Mouse (Mus musculus) cerebellum, adult 9-11 months (tissue): ENCODE measurements at regions not wholly inside any gene's neighbourhood (a gene's known extent, or its start where the extent isn't known, plus 50 kb on each side); places are given as distances from the start of the nearest gene placed in this dataset.

Source experiments
- DNase-seq: peaks from one replicate; pipeline ENCODE4 v3.0.0; 2022

DNA sequence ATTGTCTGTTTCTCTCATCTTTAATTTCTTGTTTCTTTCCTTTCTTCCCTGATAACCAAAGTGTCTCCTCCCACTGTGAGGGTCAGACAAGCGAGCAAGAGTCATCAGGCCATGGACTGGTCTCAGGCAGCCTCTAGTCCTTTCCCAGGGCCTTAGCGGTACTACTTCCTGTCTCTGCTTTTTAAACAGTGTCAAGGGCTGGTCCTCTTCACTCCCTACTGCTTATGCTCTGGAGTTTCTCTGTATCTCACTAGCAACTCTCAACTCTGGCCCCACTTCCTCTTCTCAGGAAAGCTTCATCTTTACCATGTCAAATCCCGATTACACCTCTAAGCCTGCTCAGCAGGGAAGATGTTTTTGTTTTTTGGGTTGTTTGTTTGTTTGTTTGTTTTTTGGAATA, 124.1 kb downstream of the Pten start:
- no peak for DNase-seq

DNA sequence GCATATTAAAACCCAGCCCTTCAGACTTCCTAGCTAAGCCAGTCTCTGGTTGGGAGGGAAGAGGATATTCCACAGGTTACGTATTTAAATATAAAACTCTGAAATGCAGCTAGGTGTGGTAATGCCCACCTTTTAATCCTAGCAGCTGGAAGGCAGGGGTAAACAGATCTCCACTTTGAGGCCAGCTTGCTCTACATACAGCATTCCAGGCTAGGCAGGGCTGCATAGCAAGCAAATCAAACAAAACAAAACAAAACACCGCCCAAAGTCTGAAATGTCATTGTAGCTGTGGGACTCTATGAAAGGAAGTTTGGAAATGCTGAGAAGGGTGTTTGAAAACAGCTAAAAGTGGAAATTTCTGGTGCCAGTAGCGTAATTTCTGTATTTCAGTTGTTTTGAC, 127.0 kb downstream of the Pten start:
- DNase-seq, result no peak

GRCm38 (mm10) chr19:32885481-32886131, 128.3 kb downstream of the Pten start:
- DNase-seq, result no peak

DNA sequence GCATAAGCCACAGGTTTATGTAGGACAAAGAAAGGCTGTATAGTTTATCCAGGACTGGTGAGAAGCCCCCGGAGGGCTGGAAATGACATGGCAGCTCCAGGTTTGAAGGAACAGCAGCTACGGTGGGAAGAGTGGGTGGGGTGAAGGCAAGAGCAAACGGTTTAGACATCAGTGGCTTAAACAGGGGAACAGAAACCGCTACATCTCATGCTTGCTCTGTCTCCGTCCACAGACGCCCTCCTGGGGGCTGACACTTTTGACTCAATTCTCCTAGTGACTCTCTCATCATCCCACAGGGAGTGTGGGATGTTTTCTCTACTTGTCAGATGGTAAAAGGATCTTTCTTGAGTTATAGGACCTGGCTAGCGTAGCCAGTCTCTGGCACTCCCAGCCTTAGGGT, 129.9 kb downstream of the Pten start:
- no peak for DNase-seq

DNA sequence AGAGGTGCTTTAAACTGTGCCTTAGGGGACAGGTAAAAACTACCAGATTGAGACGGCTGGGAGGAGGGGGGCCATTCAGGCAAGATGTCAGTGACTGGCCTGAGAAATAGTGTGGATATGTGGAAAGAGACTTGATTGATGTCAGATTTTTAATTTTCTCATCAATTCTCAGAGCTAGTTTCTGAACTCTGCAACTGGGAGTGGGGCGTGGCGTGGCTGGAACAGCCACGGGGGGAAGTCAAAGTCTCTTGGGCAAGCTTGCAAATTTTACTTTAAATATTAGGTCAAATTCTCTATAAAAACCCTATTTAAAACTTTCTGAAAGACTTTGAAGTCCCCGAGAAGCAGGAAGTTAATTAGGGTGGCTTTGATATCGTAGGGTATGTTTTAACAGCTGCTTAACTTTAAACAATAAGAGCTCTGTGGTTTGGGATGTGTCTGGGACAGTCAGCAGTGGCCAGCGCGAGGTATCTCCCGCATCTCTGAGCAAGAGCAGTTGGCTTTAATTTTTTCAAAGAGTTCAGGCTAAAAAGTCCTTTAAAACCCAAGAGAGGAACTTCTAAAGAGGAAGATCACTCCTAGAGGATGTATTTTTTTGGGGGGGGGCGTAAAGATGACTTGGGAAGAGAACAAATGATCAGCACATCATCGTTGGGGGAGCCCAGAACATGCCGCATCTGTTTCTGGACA, 131.5 kb downstream of the Pten start:
- DNase-seq, result no peak

- no peak for DNase-seq
Measured at GRCm38 (mm10) chr19:32890801-32891200, 133.5 kb downstream of the Pten start.

DNA sequence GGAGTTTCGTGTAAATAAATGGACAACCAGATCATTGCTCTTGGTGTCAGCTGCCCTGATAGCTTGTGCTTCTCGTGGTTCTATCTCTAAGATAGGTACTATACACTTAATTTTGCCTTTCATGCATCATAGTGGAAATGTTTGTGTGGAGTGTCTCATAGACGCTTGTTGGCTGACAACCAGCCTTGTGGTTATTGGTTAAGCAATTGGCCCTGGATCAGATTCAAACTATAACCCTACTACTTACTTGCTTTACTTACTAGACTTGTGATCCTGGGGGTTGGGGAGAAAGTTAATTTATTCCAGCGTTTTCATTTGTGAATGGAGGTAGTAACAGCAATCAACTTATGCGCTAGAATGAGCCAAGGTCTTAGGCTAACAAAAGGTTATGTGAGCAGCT, 135.2 kb downstream of the Pten start:
- no peak for DNase-seq

GRCm38 (mm10) chr19:32903454-32904108, 146.3 kb downstream of the Pten start:
- no peak for DNase-seq

DNA sequence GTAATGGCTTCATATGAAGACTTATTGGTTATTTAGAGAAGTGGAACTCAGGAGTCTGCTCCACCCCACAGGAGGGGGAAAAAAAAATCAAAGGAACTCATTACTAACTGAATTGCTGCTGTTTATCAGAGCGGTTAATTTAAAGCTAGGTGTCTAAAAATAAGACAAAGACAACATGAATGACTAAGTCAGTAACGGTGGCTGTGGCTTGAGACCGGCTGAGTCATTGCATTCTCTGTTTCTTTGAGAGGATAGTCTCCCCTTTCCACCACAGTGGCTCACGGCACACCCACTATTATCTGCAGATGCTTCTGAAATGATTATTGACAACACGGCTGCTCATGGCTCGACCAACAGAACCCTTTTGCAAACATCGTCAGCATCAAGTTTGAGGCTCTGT, 147.2 kb downstream of the Pten start:
- no peak for DNase-seq

- DNase-seq, result no peak
Measured at GRCm38 (mm10) chr19:32905901-32906431, 148.7 kb downstream of the Pten start.

- DNase-seq, result no peak
Measured at GRCm38 (mm10) chr19:32906820-32907219, 149.5 kb downstream of the Pten start.

- DNase-seq, result no peak
Measured at GRCm38 (mm10) chr19:32910050-32910462, 152.8 kb downstream of the Pten start.

DNA sequence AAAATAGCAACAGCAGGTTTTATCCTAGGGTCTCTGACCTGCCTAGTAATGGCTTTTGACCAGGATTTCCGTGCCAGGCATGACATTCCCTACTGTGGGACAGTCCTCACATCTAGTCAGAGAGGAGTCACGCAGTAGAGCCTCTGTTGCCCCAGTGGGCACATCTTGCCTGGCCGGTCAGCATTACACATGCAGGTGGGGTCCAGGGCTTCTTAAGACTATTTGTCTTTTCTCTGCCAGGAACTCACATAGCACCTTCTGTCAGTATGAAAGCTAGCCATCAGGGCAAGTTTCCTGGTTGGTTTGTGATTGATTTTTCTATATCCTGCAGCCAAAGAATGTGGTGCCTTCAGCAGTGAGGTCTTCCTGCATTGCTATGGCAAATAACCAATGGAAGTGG, 155.0 kb downstream of the Pten start:
- DNase-seq, result no peak

DNA sequence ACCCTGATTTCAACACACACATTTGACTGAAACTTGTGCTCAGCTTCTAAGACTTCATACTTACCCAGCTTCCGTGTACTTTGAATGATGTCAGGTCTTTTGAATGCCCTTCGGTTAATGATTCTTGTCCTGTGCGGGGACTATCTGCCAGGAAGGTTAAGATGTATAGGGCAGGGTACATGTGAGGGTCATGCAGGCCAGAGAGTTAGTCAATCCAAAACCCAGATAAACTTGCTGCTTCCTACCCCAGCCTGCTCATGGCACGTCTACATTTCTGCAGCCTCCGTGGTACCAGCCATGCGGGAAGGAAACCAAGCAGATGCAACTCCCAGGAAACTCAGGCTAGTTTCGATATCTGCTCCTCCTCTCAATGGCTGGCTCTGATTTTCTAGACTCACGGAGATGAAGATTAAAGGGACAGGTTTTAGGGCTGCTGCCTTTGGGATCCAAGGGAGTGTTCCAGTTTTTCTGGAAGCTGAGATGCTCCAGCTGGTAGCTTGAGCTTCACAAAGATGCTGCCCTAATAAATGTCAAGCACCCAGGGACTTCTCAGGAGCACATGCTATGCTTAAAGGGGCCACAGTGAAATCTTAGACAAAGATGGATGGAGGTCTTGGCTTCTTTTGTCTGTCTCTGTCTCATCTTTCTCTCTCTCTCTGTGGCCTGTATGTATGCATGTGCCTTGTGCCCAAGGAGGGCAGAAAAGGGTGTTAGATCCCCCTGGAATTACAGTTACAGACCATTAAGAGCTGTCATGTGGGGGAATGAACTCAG, 159.4 kb downstream of the Pten start:
- no peak for DNase-seq

DNA sequence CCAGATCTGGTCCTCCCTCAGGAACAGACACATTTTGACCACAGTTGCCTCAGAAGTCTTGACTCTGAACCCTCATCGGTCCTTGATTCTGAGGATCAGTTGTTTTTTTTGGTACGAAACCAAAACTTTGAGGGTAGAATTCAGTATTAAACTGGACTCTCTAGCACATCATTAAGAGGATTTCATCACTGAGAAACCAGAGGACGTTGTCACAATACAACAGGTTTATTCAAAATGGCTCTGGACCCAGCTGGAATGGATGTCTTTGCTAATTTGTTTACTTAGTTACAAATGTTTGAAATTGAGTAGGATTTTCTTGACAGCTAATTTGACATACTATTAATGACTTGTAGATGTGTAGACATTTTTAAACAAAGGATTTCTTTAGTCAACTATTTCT, 163.7 kb downstream of the Pten start:
- no peak for DNase-seq

DNA sequence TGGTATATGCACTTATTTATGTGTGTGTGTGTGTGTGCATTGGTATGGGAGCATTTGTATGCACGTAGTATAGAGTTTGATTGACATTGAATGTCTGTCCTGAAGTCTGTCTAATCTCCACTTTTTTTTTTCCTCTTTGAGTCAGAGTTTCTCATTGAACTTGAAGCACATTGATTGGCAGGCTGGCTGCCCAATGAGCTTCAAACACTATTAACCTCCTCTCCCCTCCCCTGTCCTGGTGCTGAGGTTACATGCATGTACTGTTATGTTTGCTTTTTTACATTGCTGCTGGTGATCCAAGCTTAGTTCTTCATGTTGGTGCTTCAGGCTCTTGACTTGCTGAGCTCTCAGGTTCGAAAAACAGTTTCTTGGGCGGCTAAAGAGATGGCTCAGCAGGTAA, 166.6 kb downstream of the Pten start:
- no peak for DNase-seq

DNA sequence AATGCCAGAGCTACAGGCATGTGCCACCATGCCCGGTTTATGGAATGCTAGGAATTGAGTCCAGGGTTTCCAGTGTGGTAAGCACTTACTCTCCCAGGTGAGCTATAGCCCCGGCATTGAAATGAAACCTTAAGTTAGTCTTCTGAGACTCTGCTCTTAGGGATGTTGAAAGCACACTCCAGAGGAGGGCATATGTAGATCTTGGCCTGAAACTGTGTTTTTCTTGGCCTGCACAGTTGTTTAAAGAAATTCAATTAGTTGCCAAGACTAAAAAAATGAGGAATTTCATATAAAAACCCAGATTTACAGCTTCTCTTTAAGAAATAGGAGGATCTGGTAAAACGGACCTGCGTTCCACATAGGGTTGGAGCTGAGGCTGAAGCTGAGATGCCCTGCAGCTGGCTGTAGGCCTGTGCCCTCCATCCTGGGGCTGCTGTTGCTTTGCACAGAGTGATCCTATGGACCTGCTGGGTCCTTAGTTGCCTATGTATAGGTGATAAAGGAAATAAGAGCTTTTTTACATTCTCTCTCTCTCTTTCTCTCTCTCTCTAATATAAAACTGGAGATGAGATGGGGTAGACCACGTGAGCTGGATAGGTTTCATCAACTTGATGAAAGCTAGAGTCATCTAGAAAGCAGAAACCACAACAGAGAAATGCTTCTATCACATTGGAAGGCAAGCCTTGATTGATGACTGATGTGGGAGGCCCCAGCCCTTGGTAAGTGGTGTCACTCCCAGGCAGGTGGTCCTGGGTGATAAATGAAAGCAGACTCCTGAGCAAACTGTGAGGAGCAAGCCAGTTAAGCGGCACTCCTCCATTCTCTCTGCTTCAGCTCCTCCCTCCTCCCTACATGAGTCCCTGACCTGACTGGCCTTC, 168.6 kb downstream of the Pten start:
- DNase-seq, result no peak

- no peak for DNase-seq
Measured at GRCm38 (mm10) chr19:32926571-32926970, 169.3 kb downstream of the Pten start.

GRCm38 (mm10) chr19:32933676-32934075, 176.4 kb downstream of the Pten start:
- no peak for DNase-seq

DNA sequence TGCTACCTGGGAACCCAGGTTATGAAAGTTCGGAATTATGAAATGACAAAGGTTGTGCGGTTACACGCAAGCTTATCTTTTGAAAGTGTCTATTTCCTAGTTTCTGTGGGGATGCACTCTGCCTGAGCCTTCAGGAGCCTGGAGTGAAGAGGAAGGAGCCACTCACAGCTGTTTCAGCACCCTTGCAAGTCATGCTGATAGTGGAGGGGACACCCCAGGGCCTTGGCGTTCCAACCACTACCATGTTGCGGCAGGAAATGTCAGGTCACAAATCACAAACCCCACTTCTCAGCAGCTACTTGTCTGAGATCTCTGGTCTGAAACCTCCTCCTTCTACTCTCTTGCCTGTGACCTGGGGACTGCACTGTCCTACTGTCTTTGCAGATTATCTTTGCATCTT, 178.3 kb downstream of the Pten start:
- DNase-seq, result no peak

DNA sequence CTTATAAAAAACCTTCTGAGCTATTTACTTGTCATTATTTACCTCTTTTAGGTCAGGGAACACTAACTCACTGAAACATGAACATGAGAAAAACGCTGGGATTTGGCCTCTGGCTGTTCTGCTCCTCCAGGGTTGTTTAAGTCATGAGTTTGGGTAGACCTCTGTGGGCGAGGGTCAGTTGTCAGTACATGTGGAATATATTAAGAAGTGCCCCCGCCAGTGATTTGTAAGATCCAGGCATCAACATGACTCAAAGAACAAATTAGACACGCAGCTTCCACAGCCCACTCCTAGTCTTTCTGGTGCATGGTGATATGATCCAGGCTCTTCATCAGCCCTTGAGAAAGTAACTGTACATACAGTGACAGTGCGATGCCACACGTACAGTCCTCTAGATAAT, 180.3 kb downstream of the Pten start:
- no peak for DNase-seq

- DNase-seq, result no peak
Measured at GRCm38 (mm10) chr19:32939692-32940091, 182.4 kb downstream of the Pten start.
